Mouse (Mus musculus) heart, embryonic 10.5 days (tissue): ENCODE data around the gene Stx1a. TPM values are rescaled to one million over a fixed set of nuclear protein-coding genes. Genes with fewer than 3 reads are reported as not detected.
"Not testable (repeated sequence)": the region's sequence is repeated elsewhere in the genome, so short reads cannot be mapped to it uniquely, and the experiment has no call there.

ENCODE experiments used
- DNase-seq: peaks from one replicate; pipeline ENCODE4 v3.0.0-alpha.2; 2017; ENCODE audit warnings: low spot score
- H3K27ac ChIP-seq: fragments of 300-500 bp; sonication (generic); 2 replicates; pipeline ENCODE4 v1.5.1; 2016; ENCODE audit warnings: mild to moderate bottlenecking
- H3K27me3 ChIP-seq: fragments of 300-500 bp; sonication (generic); 2 replicates; pipeline ENCODE4 v1.6.1; 2016; ENCODE audit warnings: mild to moderate bottlenecking; ENCODE audit not compliant: poor library complexity, insufficient read depth, severe bottlenecking
- H3K36me3 ChIP-seq: fragments of 300-500 bp; sonication (generic); 2 replicates; pipeline ENCODE4 v1.6.1; 2016; ENCODE audit warnings: mild to moderate bottlenecking, moderate library complexity
- H3K4me1 ChIP-seq: fragments of 300-500 bp; sonication (generic); 2 replicates; pipeline ENCODE4 v1.6.1; 2016; ENCODE audit warnings: mild to moderate bottlenecking
- H3K4me3 ChIP-seq: fragments of 300-500 bp; sonication (generic); 2 replicates; pipeline ENCODE4 v1.5.1; 2016; ENCODE audit warnings: mild to moderate bottlenecking, moderate library complexity
- H3K9me3 ChIP-seq: fragments of 300-500 bp; sonication (generic); 2 replicates; pipeline ENCODE4 v1.6.1; 2016; ENCODE audit warnings: mild to moderate bottlenecking, moderate library complexity
- WGBS: fragments of 180-500 bp; shearing (Covaris S2); methylation state at CpG from one replicate; pipeline ENCODE4 v1.1.7; 2016; 5-methylcytosine and 5-hydroxymethylcytosine counted together
- polyA plus RNA-seq: library from polyadenylated mRNA; unstranded; fragments of >200 nt; fragmentation: Nextera tagmentation; extraction: Ambion mirVana; gene quantifications from 2 replicates; pipeline ENCODE4 v1.2.1, GENCODE M21; 2016

Stx1a gene
- polyA plus RNA-seq, 1 experiment from 2014 or later: 8.5 TPM

- WGBS: 52% methylated on average over 18 of the region's 18 CpGs
- no peak overlapping the region for H3K27ac ChIP-seq
- no peak overlapping the region for H3K4me3 ChIP-seq
- H3K27me3 ChIP-seq: no peaks in the 10 kb centered on the region
- no peaks in the 10 kb centered on the region for H3K9me3 ChIP-seq
- no peak for DNase-seq
- H3K36me3 ChIP-seq: peaks cover 40% of the 10 kb centered on the region
- peaks cover 25% of the 10 kb centered on the region for H3K4me1 ChIP-seq
Measured at GRCm38 (mm10) chr5:135035608-135036359, 12.5 kb downstream of the Stx1a start.

- Histone ChIP-seq H3K4me3 (no peak overlapping the region), H3K9me3 (no peaks in the 10 kb centered on the region), H3K4me1 (peaks cover 38% of the 10 kb centered on the region), H3K36me3 (peaks cover 52% of the 10 kb centered on the region), H3K27me3 (no peaks in the 10 kb centered on the region), H3K27ac (no peak overlapping the region)
- no peak for DNase-seq
- 81% methylated on average over 3 of the region's 3 CpGs for WGBS
Measured at GRCm38 (mm10) chr5:135037946-135038345, 14.7 kb downstream of the Stx1a start.

- H3K27me3 ChIP-seq: no peaks in the 10 kb centered on the region
- H3K27ac ChIP-seq: peak overlapping the region; percentile 57; the same call in 1 of the 2 replicates
- no peak for DNase-seq
- WGBS: 84% methylated on average over 9 of the region's 9 CpGs
- H3K4me1 ChIP-seq: peaks cover 38% of the 10 kb centered on the region
- no peaks in the 10 kb centered on the region for H3K9me3 ChIP-seq
- H3K36me3 ChIP-seq: peaks cover 49% of the 10 kb centered on the region
- H3K4me3 ChIP-seq: no peak overlapping the region
Measured at GRCm38 (mm10) chr5:135039541-135039940, 16.3 kb downstream of the Stx1a start.

GRCm38 (mm10) chr5:135040059-135040458 is 16.8 kb downstream of the Stx1a start:
- no peak for DNase-seq
- peak overlapping the region; percentile 73 for H3K27ac ChIP-seq
- WGBS: 31% methylated on average over 6 of the region's 6 CpGs
- H3K27me3 ChIP-seq: no peaks in the 10 kb centered on the region
- H3K4me1 ChIP-seq: peaks cover 38% of the 10 kb centered on the region
- H3K4me3 ChIP-seq: no peak overlapping the region; the same call in 1 of the 2 replicates
- H3K9me3 ChIP-seq: no peaks in the 10 kb centered on the region
- H3K36me3 ChIP-seq: peaks cover 54% of the 10 kb centered on the region

GRCm38 (mm10) chr5:135040777-135041176 is 17.5 kb downstream of the Stx1a start:
- peak overlapping the region; percentile 19 for H3K4me3 ChIP-seq
- DNase-seq: no peak
- WGBS: 33% methylated on average over 11 of the region's 11 CpGs
- no peaks in the 10 kb centered on the region for H3K27me3 ChIP-seq
- peak overlapping the region; percentile 73 for H3K27ac ChIP-seq
- peaks cover 61% of the 10 kb centered on the region for H3K36me3 ChIP-seq
- no peaks in the 10 kb centered on the region for H3K9me3 ChIP-seq
- peaks cover 33% of the 10 kb centered on the region for H3K4me1 ChIP-seq

GRCm38 (mm10) chr5:135042105-135042788 is 19.0 kb downstream of the Stx1a start:
- H3K4me1 ChIP-seq: peaks cover 33% of the 10 kb centered on the region
- DNase-seq: no peak
- peaks cover 58% of the 10 kb centered on the region for H3K36me3 ChIP-seq
- 28% methylated on average over 20 of the region's 21 CpGs for WGBS
- no peaks in the 10 kb centered on the region for H3K9me3 ChIP-seq
- H3K4me3 ChIP-seq: peak overlapping the region; percentile 30
- no peak overlapping the region for H3K27ac ChIP-seq
- H3K27me3 ChIP-seq: no peaks in the 10 kb centered on the region

- Histone ChIP-seq H3K4me3 (no peak overlapping the region), H3K4me1 (peaks cover 24% of the 10 kb centered on the region), H3K27ac (no peak overlapping the region), H3K36me3 (peaks cover 57% of the 10 kb centered on the region), H3K9me3 (no peaks in the 10 kb centered on the region), H3K27me3 (no peaks in the 10 kb centered on the region)
- DNase-seq: no peak
- WGBS: 85% methylated on average over 3 of the region's 3 CpGs
Measured at GRCm38 (mm10) chr5:135044575-135044974, 21.3 kb downstream of the Stx1a start.

GRCm38 (mm10) chr5:135048539-135048938 is 25.3 kb downstream of the Stx1a start:
- Histone ChIP-seq H3K36me3 (peaks cover 71% of the 10 kb centered on the region), H3K4me1 (no peaks in the 10 kb centered on the region), H3K27ac (no peak overlapping the region), H3K9me3 (no peaks in the 10 kb centered on the region), H3K4me3 (no peak overlapping the region), H3K27me3 (no peaks in the 10 kb centered on the region)
- 87% methylated on average over 5 of the region's 5 CpGs for WGBS
- peak; percentile 69 for DNase-seq

- WGBS: 88% methylated on average over 6 of the region's 6 CpGs
- H3K36me3 ChIP-seq: peaks cover 75% of the 10 kb centered on the region
- H3K27me3 ChIP-seq, H3K9me3 ChIP-seq, H3K27ac ChIP-seq, H3K4me1 ChIP-seq, H3K4me3 ChIP-seq, DNase-seq: not testable (repeated sequence)
Measured at GRCm38 (mm10) chr5:135049268-135049667, 26.0 kb downstream of the Stx1a start.

GRCm38 (mm10) chr5:135053356-135053755 is 30.1 kb downstream of the Stx1a start:
- Histone ChIP-seq H3K27ac (no peak overlapping the region), H3K36me3 (peaks cover 87% of the 10 kb centered on the region), H3K4me3 (no peak overlapping the region), H3K4me1 (no peaks in the 10 kb centered on the region), H3K27me3 (no peaks in the 10 kb centered on the region), H3K9me3 (no peaks in the 10 kb centered on the region)
- 74% methylated on average over 12 of the region's 12 CpGs for WGBS
- peak; percentile 74 for DNase-seq

GRCm38 (mm10) chr5:135063629-135064381 is 40.5 kb downstream of the Stx1a start, which contains the start of gene Dnajc30:
Dnajc30 (plus strand) TSS chr5:135064202.
- peak within 1 kb of the TSS; percentile 88 for H3K27ac ChIP-seq
- DNase-seq: peak; percentile 98
- H3K36me3 ChIP-seq: peaks cover 62% of the 10 kb centered on the region
- peaks cover 22% of the 10 kb centered on the region; the same call in 1 of the 2 replicates for H3K4me1 ChIP-seq
- no peaks in the 10 kb centered on the region for H3K27me3 ChIP-seq
- H3K9me3 ChIP-seq: no peaks in the 10 kb centered on the region
- H3K4me3 ChIP-seq: peak within 1 kb of the TSS; percentile 86
- under 1% methylated on average over 52 of the region's 52 CpGs for WGBS

GRCm38 (mm10) chr5:135064382-135064766 is 41.1 kb downstream of the Stx1a start:
- Histone ChIP-seq H3K27ac (peak overlapping the region; percentile 88), H3K36me3 (peaks cover 56% of the 10 kb centered on the region)

More at GRCm38 (mm10) chr5:135064382-135064766, 41.1 kb downstream of the Stx1a start:
- peak overlapping the region; percentile 86 for H3K4me3 ChIP-seq
- WGBS: under 1% methylated on average over 40 of the region's 40 CpGs
- peaks cover 22% of the 10 kb centered on the region; the same call in 1 of the 2 replicates for H3K4me1 ChIP-seq
- no peak for DNase-seq
- H3K27me3 ChIP-seq: no peaks in the 10 kb centered on the region
- H3K9me3 ChIP-seq: no peaks in the 10 kb centered on the region
